Mouse (Mus musculus) liver, adult 2 months (tissue): ENCODE results near the gene Cxcl12.

Source experiments
- CTCF ChIP-seq: fragments of 200-500 bp; IDR thresholded peaks from 2 replicates; pipeline ENCODE4 v1.5.1; 2011; ENCODE audit warnings: low read depth, low read length, control low read depth
- POLR2A ChIP-seq: fragments of 200-500 bp; IDR thresholded peaks from 2 replicates; pipeline ENCODE4 v1.6.1; 2011; ENCODE audit warnings: low read length, control low read depth; ENCODE audit not compliant: insufficient read depth; ENCODE audit errors: extremely low read depth

DNA sequence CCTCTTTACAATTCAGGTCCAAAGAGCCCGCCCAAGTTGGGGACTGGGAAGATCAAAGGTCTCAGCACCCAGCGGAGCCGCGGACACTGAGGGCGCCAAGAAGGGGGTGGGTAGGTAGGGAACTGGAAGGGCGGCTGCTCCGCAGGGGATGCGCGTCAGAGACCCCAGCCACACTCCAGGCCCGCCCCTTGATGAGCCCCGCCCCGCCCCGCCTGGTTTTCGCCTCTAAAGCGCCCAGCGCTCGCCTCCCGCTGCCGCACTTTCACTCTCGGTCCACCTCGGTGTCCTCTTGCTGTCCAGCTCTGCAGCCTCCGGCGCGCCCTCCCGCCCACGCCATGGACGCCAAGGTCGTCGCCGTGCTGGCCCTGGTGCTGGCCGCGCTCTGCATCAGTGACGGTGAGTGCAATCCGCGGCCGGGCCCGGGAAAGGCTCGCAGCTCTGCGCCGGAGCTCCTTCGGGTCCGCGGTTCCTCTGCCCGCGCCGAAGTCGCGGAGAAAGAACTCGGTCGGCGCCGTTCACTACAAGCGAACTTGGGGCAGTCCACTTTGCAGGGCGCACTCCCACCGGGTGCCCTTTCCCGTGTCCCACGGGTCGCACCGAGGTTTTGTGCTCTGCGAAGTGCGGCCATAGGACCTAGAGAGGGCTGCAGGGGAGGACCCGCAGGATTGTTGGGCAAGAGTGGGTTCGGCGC lies at the start of gene Cxcl12:
- TF ChIP-seq CTCF (no peak), POLR2A (peak; percentile 98)
